ENCODE assay signal across 24 mouse cellular contexts in the genomic region with DNA sequence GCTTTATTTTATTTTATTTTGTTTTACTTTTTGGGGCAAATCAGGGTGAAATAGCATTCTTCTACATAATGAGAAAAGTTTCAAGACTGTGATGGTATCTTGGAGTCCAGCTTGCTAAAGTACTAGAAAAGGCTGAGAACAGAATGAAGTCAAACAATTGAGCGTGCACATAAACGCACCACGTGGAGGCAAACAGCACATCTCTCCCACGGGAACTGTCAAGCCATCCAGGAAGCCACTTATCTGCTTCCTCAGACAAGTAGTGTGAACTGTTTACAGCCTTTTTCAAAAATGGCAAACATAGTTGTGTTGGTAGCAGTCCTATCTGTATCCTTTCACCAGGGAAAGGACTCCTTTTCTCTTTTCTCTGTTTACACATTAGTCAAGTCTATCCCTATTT.
"Had no signal": no experiment of that assay in that cellular context is flagged by ENCODE, and none has a peak within 500 bp of the region (broad histone marks: within the 10 kb centered on the region; RNA-seq: fewer than 3 reads in every experiment).

No protein-coding gene starts in this region.

- H3K9ac ChIP-seq: forebrain, embryonic 15.5 days; forebrain, postnatal 0 days; hindbrain, embryonic 13.5 days; hindbrain, embryonic 15.5 days; kidney, embryonic 15.5 days; limb, embryonic 13.5 days; limb, embryonic 15.5 days; liver, embryonic 12.5 days; liver, embryonic 14.5 days had no signal

- H3K9me3 ChIP-seq: forebrain, embryonic 15.5 days; heart, embryonic 10.5 days; hindbrain, embryonic 13.5 days; hindbrain, embryonic 15.5 days; kidney, embryonic 15.5 days; limb, embryonic 13.5 days; limb, embryonic 15.5 days; liver, embryonic 12.5 days had no signal

- ATAC-seq: forebrain, embryonic 15.5 days; forebrain, postnatal 0 days; hindbrain, postnatal 0 days; intestine, embryonic 16.5 days; liver, embryonic 12.5 days had no signal

- DNase-seq: forebrain, postnatal 0 days; gastrocnemius, postnatal 14 days; gastrocnemius, postnatal 36 days; heart, postnatal 14 days; kidney, adult 11 months; kidney, adult 2 months; kidney, adult 9 months; kidney, postnatal 14 days; kidney, postnatal 36 days; layer of hippocampus, adult 9-11 months; layer of hippocampus, postnatal 36 days; left cerebral cortex, postnatal 4 days had no signal

- H3K27me3 ChIP-seq: forebrain, embryonic 15.5 days; hindbrain, embryonic 13.5 days; hindbrain, embryonic 15.5 days; kidney, embryonic 15.5 days; limb, embryonic 13.5 days; limb, embryonic 15.5 days; liver, embryonic 12.5 days had no signal

- H3K4me3 ChIP-seq: forebrain, embryonic 15.5 days; heart, embryonic 10.5 days; hindbrain, embryonic 13.5 days; hindbrain, embryonic 15.5 days; kidney, embryonic 15.5 days; limb, embryonic 13.5 days; limb, embryonic 15.5 days; liver, embryonic 12.5 days had no signal

- H3K4me1 ChIP-seq: forebrain, embryonic 15.5 days; heart, embryonic 10.5 days; hindbrain, embryonic 13.5 days; hindbrain, embryonic 15.5 days; kidney, embryonic 15.5 days; limb, embryonic 13.5 days; limb, embryonic 15.5 days; liver, embryonic 12.5 days had no signal

- H3K36me3 ChIP-seq: forebrain, embryonic 15.5 days; heart, embryonic 10.5 days; hindbrain, embryonic 13.5 days; hindbrain, embryonic 15.5 days; kidney, embryonic 15.5 days; limb, embryonic 13.5 days; limb, embryonic 15.5 days; liver, embryonic 12.5 days had no signal

- H3K4me2 ChIP-seq: forebrain, embryonic 15.5 days; hindbrain, embryonic 13.5 days; hindbrain, embryonic 15.5 days; kidney, embryonic 15.5 days; limb, embryonic 13.5 days; limb, embryonic 15.5 days; liver, embryonic 12.5 days had no signal

- H3K27ac ChIP-seq: forebrain, embryonic 15.5 days; heart, embryonic 10.5 days; hindbrain, embryonic 13.5 days; hindbrain, embryonic 15.5 days; hindbrain, postnatal 0 days; kidney, embryonic 15.5 days; kidney, postnatal 0 days; limb, embryonic 13.5 days; limb, embryonic 15.5 days; liver, embryonic 12.5 days; liver, embryonic 14.5 days had no signal
